Mouse (Mus musculus) layer of hippocampus, postnatal 10 days (tissue): ENCODE measurements at regions not wholly inside any gene's neighbourhood (a gene's known extent, or its start where the extent isn't known, plus 50 kb on each side); places are given as distances from the start of the nearest gene placed in this dataset.

Experiments
- DNase-seq, 2 experiments: peaks; one replicate each; pipeline ENCODE4 v3.0.0; 2021; ENCODE audit warnings: low spot score in 2 of 2

- DNase-seq = no peak
Observed at GRCm38 (mm10) chr13:64594376-64594775, 96.8 kb upstream of the Fam240b start.

GRCm38 (mm10) chr13:64573711-64574110 lies 76.1 kb upstream of the Fam240b start:
- DNase-seq = peak; percentile 4 to 13

GRCm38 (mm10) chr13:64568876-64569275 lies 71.3 kb upstream of the Fam240b start:
- no peak for DNase-seq

GRCm38 (mm10) chr13:64566966-64567708 lies 69.5 kb upstream of the Fam240b start:
- no peak for DNase-seq

GRCm38 (mm10) chr13:64565791-64566190 lies 68.2 kb upstream of the Fam240b start:
- DNase-seq = no peak
